Mouse (Mus musculus): ENCODE measurements at regions not wholly inside any gene's neighbourhood (a gene's known extent, or its start where the extent isn't known, plus 50 kb on each side); places are given as distances from the start of the nearest gene placed in this dataset.
A peak's percentile ranks its signal among the peaks of the same experiment; 100 is the strongest.

- DNase-seq: no peak
Measured at GRCm38 (mm10) chr13:28432017-28432416, 174.7 kb downstream of the Gm11361 start.

- DNase-seq: no peak
Measured at GRCm38 (mm10) chr13:28426085-28426484, 168.8 kb downstream of the Gm11361 start.

GRCm38 (mm10) chr13:28425116-28425515, 167.8 kb downstream of the Gm11361 start:
- DNase-seq: no peak

GRCm38 (mm10) chr13:28424446-28425059, 167.2 kb downstream of the Gm11361 start:
- DNase-seq: no peak

GRCm38 (mm10) chr13:28421309-28421708, 164.0 kb downstream of the Gm11361 start:
- DNase-seq: no peak

GRCm38 (mm10) chr13:28420636-28421035, 163.3 kb downstream of the Gm11361 start:
- DNase-seq: no peak

- DNase-seq: peak; percentile 38 to 51
Measured at GRCm38 (mm10) chr13:28419950-28420381, 162.6 kb downstream of the Gm11361 start.

- no peak for DNase-seq
Measured at GRCm38 (mm10) chr13:28418936-28419681, 161.8 kb downstream of the Gm11361 start.

- peak; percentile 16 to 17 for DNase-seq
Measured at GRCm38 (mm10) chr13:28417929-28418881, 160.9 kb downstream of the Gm11361 start.

GRCm38 (mm10) chr13:28417431-28417928, 160.2 kb downstream of the Gm11361 start:
- peak in 1 of 2 experiments; percentile 32 for DNase-seq

- DNase-seq: no peak
Measured at GRCm38 (mm10) chr13:28416887-28417286, 159.6 kb downstream of the Gm11361 start.

GRCm38 (mm10) chr13:28416231-28416630, 158.9 kb downstream of the Gm11361 start:
- DNase-seq: no peak

GRCm38 (mm10) chr13:28415769-28416168, 158.4 kb downstream of the Gm11361 start:
- DNase-seq: no peak

GRCm38 (mm10) chr13:28410324-28410723, 153.0 kb downstream of the Gm11361 start:
- DNase-seq: no peak

- DNase-seq: no peak
Measured at GRCm38 (mm10) chr13:28409609-28409902, 152.2 kb downstream of the Gm11361 start.

- no peak for DNase-seq
Measured at GRCm38 (mm10) chr13:28408868-28409608, 151.7 kb downstream of the Gm11361 start.

- peak; percentile 10 to 44 for DNase-seq
Measured at GRCm38 (mm10) chr13:28400459-28400858, 143.1 kb downstream of the Gm11361 start.

Data from lung, adult 18-20 months (tissue).